Mouse (Mus musculus) myocyte (in vitro differentiated cells): ENCODE data around the gene Vps35l.

Source experiments
- CEBPB ChIP-seq: IDR thresholded peaks from 2 replicates; pipeline ENCODE4 v1.6.1; 2011; ENCODE audit warnings: mild to moderate bottlenecking, moderate library complexity; ENCODE audit not compliant: poor library complexity, insufficient read depth, severe bottlenecking
- E2F4 ChIP-seq: IDR thresholded peaks from one replicate; pipeline ENCODE4 v1.6.1; 2011; ENCODE audit warnings: mild to moderate bottlenecking, control low read depth, moderate library complexity; ENCODE audit not compliant: insufficient read depth
- MAX ChIP-seq: IDR thresholded peaks from one replicate; pipeline ENCODE4 v1.6.1; 2011; ENCODE audit warnings: low read depth, mild to moderate bottlenecking, control low read depth
- MYOD1 ChIP-seq, 3 experiments: IDR thresholded peaks; one replicate each; pipeline ENCODE4 v1.6.1; 2011; ENCODE audit warnings: control low read depth in 2 of 3, low read depth in 2 of 3, mild to moderate bottlenecking in 2 of 3, moderate library complexity in 1 of 3; ENCODE audit not compliant: insufficient read length in 2 of 3, control insufficient read depth in 1 of 3
- MYOG ChIP-seq, 3 experiments: IDR thresholded peaks; one replicate each; pipeline ENCODE4 v1.6.1; 2011; ENCODE audit warnings: control low read depth in 2 of 3, low read depth in 2 of 3, mild to moderate bottlenecking in 2 of 3; ENCODE audit not compliant: insufficient read length in 2 of 3, control insufficient read depth in 1 of 3, insufficient read depth in 1 of 3
- POLR2A ChIP-seq: IDR thresholded peaks from one replicate; pipeline ENCODE4 v1.6.1; 2011; ENCODE audit warnings: low read depth, mild to moderate bottlenecking, control low read depth, moderate library complexity; ENCODE audit not compliant: insufficient read length
- REST ChIP-seq: IDR thresholded peaks from one replicate; pipeline ENCODE4 v1.6.1; 2011; ENCODE audit warnings: mild to moderate bottlenecking, control low read depth, moderate library complexity; ENCODE audit not compliant: insufficient read depth, insufficient read length
- USF1 ChIP-seq: IDR thresholded peaks from one replicate; pipeline ENCODE4 v1.6.1; 2011; ENCODE audit warnings: low read depth, mild to moderate bottlenecking, control low read depth, moderate library complexity

GRCm38 (mm10) chr7:118795779-118796178 lies 55.8 kb downstream of the Vps35l start:
- TF ChIP-seq POLR2A (no peak), E2F4 (no peak), MYOD1 (IDR thresholded peaks at IDR 0.05; ENCODE audit: control insufficient read depth in 1 of 3, insufficient read length in 2 of 3, low read depth in 2 of 3) (peak in 2 of 3 experiments; percentile 54 to 60), CEBPB (no peak), MYOG (IDR thresholded peaks at IDR 0.05; ENCODE audit: control insufficient read depth in 1 of 3, insufficient read depth in 1 of 3, insufficient read length in 2 of 3, low read depth in 2 of 3) (peak in 2 of 3 experiments; percentile 52 to 83), REST (no peak), MAX (no peak), USF1 (no peak)
